17 mouse cellular contexts compared by ENCODE assay signal in the genomic region with DNA sequence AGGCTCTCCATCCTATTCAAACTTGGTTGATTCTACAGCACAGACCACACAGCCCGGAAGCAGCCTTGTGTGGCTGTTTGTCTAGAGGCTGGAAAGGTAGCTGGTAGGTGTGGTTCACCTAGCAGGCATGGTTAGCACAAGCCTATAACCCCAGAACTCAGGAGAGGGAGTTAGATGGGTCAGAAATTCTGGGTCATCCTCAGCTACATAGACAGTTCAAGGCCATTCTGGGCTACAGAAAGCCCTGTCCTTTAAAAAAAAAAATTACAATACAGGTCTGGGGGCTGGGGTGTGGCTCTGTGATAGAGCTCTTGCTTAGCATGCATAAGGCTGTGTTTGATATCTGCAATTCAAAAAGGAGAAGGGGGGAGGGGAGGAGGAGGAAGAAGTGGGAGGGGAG.
"Had no signal": no experiment of that assay in that cellular context is flagged by ENCODE, and none has a peak within 500 bp of the region (broad histone marks: within the 10 kb centered on the region; RNA-seq: fewer than 3 reads in every experiment).

No protein-coding gene starts in this region.

- H3K36me3 ChIP-seq: liver, embryonic 15.5 days; lung, embryonic 15.5 days; midbrain, embryonic 12.5 days; midbrain, embryonic 15.5 days; neural tube, embryonic 12.5 days; stomach, embryonic 15.5 days had no signal

- H3K9me3 ChIP-seq: liver, embryonic 15.5 days; lung, embryonic 15.5 days; midbrain, embryonic 12.5 days; midbrain, embryonic 15.5 days; neural tube, embryonic 12.5 days; stomach, embryonic 15.5 days had no signal

- H3K4me3 ChIP-seq: liver, embryonic 15.5 days; lung, embryonic 15.5 days; megakaryocyte, embryonic 14.5 days; midbrain, embryonic 12.5 days; midbrain, embryonic 15.5 days; neural tube, embryonic 12.5 days; stomach, embryonic 15.5 days had no signal

- H3K27me3 ChIP-seq: liver, embryonic 15.5 days; lung, embryonic 15.5 days; midbrain, embryonic 12.5 days; midbrain, embryonic 15.5 days; neural tube, embryonic 12.5 days; stomach, embryonic 15.5 days had no signal

- H3K4me1 ChIP-seq: liver, embryonic 15.5 days; lung, embryonic 15.5 days; midbrain, embryonic 12.5 days; neural tube, embryonic 12.5 days; stomach, embryonic 15.5 days had no signal

- H3K9ac ChIP-seq: liver, embryonic 15.5 days; liver, postnatal 0 days; lung, embryonic 15.5 days; midbrain, embryonic 12.5 days; midbrain, embryonic 15.5 days; neural tube, embryonic 12.5 days; stomach, embryonic 15.5 days had no signal

- DNase-seq: liver, postnatal 0 days; lung, adult 2 months; lung, postnatal 14 days; lung, postnatal 36 days; right cerebral cortex, postnatal 14 days; thymus, postnatal 14 days; thymus, postnatal 36 days had no signal

- H3K4me2 ChIP-seq: liver, embryonic 15.5 days; lung, embryonic 15.5 days; midbrain, embryonic 12.5 days; midbrain, embryonic 15.5 days; neural tube, embryonic 12.5 days; stomach, embryonic 15.5 days had no signal

- ATAC-seq: liver, postnatal 0 days; lung, postnatal 0 days; midbrain, embryonic 15.5 days had no signal

- H3K27ac ChIP-seq: liver, embryonic 15.5 days; lung, embryonic 15.5 days; macrophage; midbrain, embryonic 12.5 days; midbrain, embryonic 15.5 days; neural tube, embryonic 12.5 days; stomach, embryonic 15.5 days; stomach, postnatal 0 days had no signal
